Mouse (Mus musculus) retina, postnatal 1 day (tissue): ENCODE measurements around the gene Mreg.

Experiments
- DNase-seq: peaks from one replicate; pipeline ENCODE4 v3.0.0-alpha.2; 2012

Mreg gene

GRCm38 (mm10) chr1:72226887-72227481 is 14.9 kb upstream of the Mreg start:
- DNase-seq = peak; percentile 63

GRCm38 (mm10) chr1:72226172-72226886 is 14.2 kb upstream of the Mreg start:
- DNase-seq = peak; percentile 92

- peak; percentile 90 for DNase-seq
These were observed 13.6 kb upstream of the Mreg start for GRCm38 (mm10) chr1:72225720-72226171.

GRCm38 (mm10) chr1:72225054-72225718 is 13.1 kb upstream of the Mreg start:
- DNase-seq = no peak

- DNase-seq = peak; percentile 86
These were observed 7.9 kb upstream of the Mreg start for GRCm38 (mm10) chr1:72220008-72220407.

GRCm38 (mm10) chr1:72219116-72219515 is 7.0 kb upstream of the Mreg start:
- DNase-seq = no peak

- no peak for DNase-seq
These were observed 6.5 kb upstream of the Mreg start for GRCm38 (mm10) chr1:72218626-72219025.

- DNase-seq = no peak
These were observed 4.7 kb upstream of the Mreg start for GRCm38 (mm10) chr1:72216761-72217160.

- no peak for DNase-seq
These were observed 3.1 kb upstream of the Mreg start for GRCm38 (mm10) chr1:72215174-72215573.

GRCm38 (mm10) chr1:72214470-72214961 is 2.4 kb upstream of the Mreg start:
- no peak for DNase-seq

- DNase-seq = no peak
These were observed 1.8 kb upstream of the Mreg start for GRCm38 (mm10) chr1:72213954-72214353.

- DNase-seq = no peak
These were observed 1.1 kb downstream of the Mreg start for GRCm38 (mm10) chr1:72210803-72211679.

- DNase-seq = no peak
These were observed 4.0 kb downstream of the Mreg start for GRCm38 (mm10) chr1:72208095-72208494.

GRCm38 (mm10) chr1:72205113-72205512 is 7.0 kb downstream of the Mreg start:
- DNase-seq = no peak

- DNase-seq = no peak
These were observed 8.9 kb downstream of the Mreg start for GRCm38 (mm10) chr1:72203204-72203603.

- DNase-seq = no peak
These were observed 9.4 kb downstream of the Mreg start for GRCm38 (mm10) chr1:72202705-72203104.

GRCm38 (mm10) chr1:72202068-72202467 is 10.0 kb downstream of the Mreg start:
- no peak for DNase-seq

- DNase-seq = no peak
These were observed 11.0 kb downstream of the Mreg start for GRCm38 (mm10) chr1:72201126-72201525.

- DNase-seq = no peak
These were observed 13.8 kb downstream of the Mreg start for GRCm38 (mm10) chr1:72198142-72198806.

- DNase-seq = no peak
These were observed 15.3 kb downstream of the Mreg start for GRCm38 (mm10) chr1:72196626-72197359.

GRCm38 (mm10) chr1:72196123-72196522 is 16.0 kb downstream of the Mreg start:
- DNase-seq = no peak

- DNase-seq = no peak
These were observed 20.7 kb downstream of the Mreg start for GRCm38 (mm10) chr1:72191449-72191848.
